In genomic region chr15:82905431-82906395, GRCm38 (mm10) we compare ENCODE assay signal across 12 mouse cellular contexts.
DNase-seq lines count a peak whose midpoint lies in the region; ATAC-seq and TF ChIP-seq lines count a peak whose summit lies in the region.
"Had no signal": no experiment of that assay in that cellular context is flagged by ENCODE, and none has a peak within 500 bp of the region (broad histone marks: within the 10 kb centered on the region; RNA-seq: fewer than 3 reads in every experiment).

No protein-coding gene starts in this region.

- no peak overlapping the region for H3K4me2 ChIP-seq in intestine, postnatal 0 days (replicated peaks; ENCODE audit: low read depth)
- no peak overlapping the region for H3K4me2 ChIP-seq in intestine, embryonic 15.5 days (replicated peaks)
- no peak overlapping the region for H3K4me2 ChIP-seq in midbrain, embryonic 12.5 days (replicated peaks)
- H3K4me2 ChIP-seq in midbrain, embryonic 15.5 days, result no peak overlapping the region

- no peak for ATAC-seq in intestine, postnatal 0 days
- ATAC-seq in intestine, embryonic 15.5 days, result no peak
- no peak for ATAC-seq in midbrain, embryonic 12.5 days (ENCODE audit: low FRiP score, low read depth)
- ATAC-seq in midbrain, embryonic 15.5 days (replicated peaks), result no peak
- ATAC-seq in megakaryocyte, adult 5-6 weeks (ENCODE audit: poor library complexity, severe bottlenecking), result peak; percentile 94

- 0 out of 2 replicates have a peak, but pooled peaks have one; percentile 18 for TF ChIP-seq CTCF in intestine, postnatal 0 days (IDR thresholded peaks at IDR 0.05; ENCODE audit: low read depth)

- no peaks in the 10 kb centered on the region for H3K4me1 ChIP-seq in intestine, postnatal 0 days (replicated peaks; ENCODE audit: control insufficient read depth, insufficient read depth, low read length)
- H3K4me1 ChIP-seq in intestine, embryonic 15.5 days (replicated peaks), result peaks cover 11% of the 10 kb centered on the region
- H3K4me1 ChIP-seq in midbrain, embryonic 12.5 days, result peaks cover 79% of the 10 kb centered on the region
- H3K4me1 ChIP-seq in midbrain, embryonic 15.5 days, result peaks cover 57% of the 10 kb centered on the region

- 80% methylated on average over 8 of the region's 8 CpGs for WGBS in intestine, postnatal 0 days
- WGBS in intestine, embryonic 15.5 days, result 83% methylated on average over 8 of the region's 8 CpGs
- WGBS in midbrain, embryonic 12.5 days, result 73% methylated on average over 8 of the region's 8 CpGs
- WGBS in midbrain, embryonic 15.5 days, result 69% methylated on average over 8 of the region's 8 CpGs

- H3K27me3 ChIP-seq in intestine, postnatal 0 days (replicated peaks; ENCODE audit: control insufficient read depth, insufficient read depth, low read length), result 0 out of 2 replicates have a peak, but pooled peaks cover 4% of the 10 kb centered on the region
- H3K27me3 ChIP-seq in intestine, embryonic 15.5 days (replicated peaks), result no peaks in the 10 kb centered on the region
- peaks cover 93% of the 10 kb centered on the region for H3K27me3 ChIP-seq in midbrain, embryonic 12.5 days
- no peaks in the 10 kb centered on the region for H3K27me3 ChIP-seq in midbrain, embryonic 15.5 days (replicated peaks)

- no peak overlapping the region for H3K4me3 ChIP-seq in intestine, postnatal 0 days (ENCODE audit: low read depth, low read length)
- no peak overlapping the region for H3K4me3 ChIP-seq in intestine, embryonic 15.5 days (replicated peaks)
- no peak overlapping the region for H3K4me3 ChIP-seq in midbrain, embryonic 12.5 days
- H3K4me3 ChIP-seq in midbrain, embryonic 15.5 days, result no peak overlapping the region
- H3K4me3 ChIP-seq: embryonic facial prominence, embryonic 10.5 days had no signal

- H3K36me3 ChIP-seq in intestine, postnatal 0 days (ENCODE audit: control insufficient read depth, insufficient read depth), result no peaks in the 10 kb centered on the region
- no peaks in the 10 kb centered on the region for H3K36me3 ChIP-seq in intestine, embryonic 15.5 days
- no peaks in the 10 kb centered on the region for H3K36me3 ChIP-seq in midbrain, embryonic 12.5 days
- no peaks in the 10 kb centered on the region for H3K36me3 ChIP-seq in midbrain, embryonic 15.5 days (replicated peaks)
- H3K36me3 ChIP-seq: embryonic facial prominence, embryonic 10.5 days had no signal

- no peak overlapping the region for H3K9ac ChIP-seq in intestine, postnatal 0 days (ENCODE audit: low read depth, low read length)
- no peak overlapping the region for H3K9ac ChIP-seq in intestine, embryonic 15.5 days
- 0 out of 2 replicates have a peak overlapping the region, but pooled peaks have one; percentile 24 for H3K9ac ChIP-seq in midbrain, embryonic 12.5 days (replicated peaks)
- no peak overlapping the region for H3K9ac ChIP-seq in midbrain, embryonic 15.5 days

- DNase-seq in adrenal gland, adult (ENCODE audit: inconsistent age in 2 of 2, low spot score in 1 of 2), result peak; percentile 35 to 73
- no peak for DNase-seq in adrenal gland, adult 2 months
- no peak for DNase-seq in left cerebral cortex, adult 9 months (ENCODE audit: low spot score in 2 of 2)
- DNase-seq: cerebellum, adult 11-12 months; kidney, postnatal 14 days had no signal

- no peaks in the 10 kb centered on the region for H3K9me3 ChIP-seq in intestine, postnatal 0 days (ENCODE audit: control insufficient read depth)
- H3K9me3 ChIP-seq in intestine, embryonic 15.5 days, result no peaks in the 10 kb centered on the region
- no peaks in the 10 kb centered on the region for H3K9me3 ChIP-seq in midbrain, embryonic 12.5 days
- H3K9me3 ChIP-seq in midbrain, embryonic 15.5 days, result no peaks in the 10 kb centered on the region
- H3K9me3 ChIP-seq: embryonic facial prominence, embryonic 10.5 days; G1E had no signal

- no peak overlapping the region for H3K27ac ChIP-seq in intestine, postnatal 0 days (ENCODE audit: low read depth, low read length)
- no peak overlapping the region for H3K27ac ChIP-seq in intestine, embryonic 15.5 days
- H3K27ac ChIP-seq in midbrain, embryonic 12.5 days (replicated peaks), result no peak overlapping the region
- no peak overlapping the region for H3K27ac ChIP-seq in midbrain, embryonic 15.5 days

Comparison
In these comparisons a context has a peak if more than half of its experiments do, and no peak if none do; other contexts are left out.
1. DNase-seq: peak in adrenal gland, adult (2 of 2); none in adrenal gland, adult 2 months (single experiment) and left cerebral cortex, adult 9 months (0 of 2).